Mouse (Mus musculus): Measurements from ENCODE around the gene Nphs1. TPM values are rescaled to one million over a fixed set of nuclear protein-coding genes. Genes with fewer than 3 reads are reported as not detected.

Gene Nphs1
- total and polyA plus RNA-seq, 3 experiments: 1.0 to 2.4 TPM; not detected in 1

DNA sequence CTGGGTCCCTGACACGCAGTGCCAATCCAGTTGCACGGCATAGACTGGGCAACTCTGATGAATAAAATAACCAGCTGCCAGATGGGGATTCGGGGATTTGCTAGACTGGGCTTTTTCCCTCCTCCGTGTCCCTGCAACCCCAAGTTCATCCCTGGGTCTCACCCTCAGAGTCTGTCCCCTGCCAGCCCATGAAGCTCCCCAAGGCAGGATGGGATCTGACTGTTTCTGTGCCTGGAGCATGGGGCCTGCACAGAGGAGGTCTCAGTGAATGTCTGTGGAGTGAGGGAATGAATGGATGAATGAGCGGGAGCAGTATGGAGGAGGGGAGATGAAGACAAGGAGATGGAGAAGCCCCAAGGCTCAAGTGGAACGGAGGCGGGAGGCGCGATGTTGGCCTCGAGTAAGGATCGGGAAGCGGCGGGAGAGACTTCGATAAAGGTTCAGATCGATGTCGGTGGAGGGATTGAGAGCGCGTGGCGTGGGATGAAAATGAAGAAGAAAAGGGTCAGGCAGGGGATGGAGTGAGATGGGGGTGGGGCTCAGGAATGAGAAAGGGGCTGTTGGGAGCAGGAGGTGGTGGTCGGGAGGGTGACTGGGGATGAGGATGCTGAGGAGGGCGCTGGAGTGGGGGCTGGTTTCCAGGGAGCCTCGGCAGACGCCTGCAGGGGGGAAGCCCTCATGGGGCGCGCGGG lies 76.0 kb downstream of the Nphs1 start:
- DNase-seq (ENCODE audit: extremely low read depth): no peak

DNA sequence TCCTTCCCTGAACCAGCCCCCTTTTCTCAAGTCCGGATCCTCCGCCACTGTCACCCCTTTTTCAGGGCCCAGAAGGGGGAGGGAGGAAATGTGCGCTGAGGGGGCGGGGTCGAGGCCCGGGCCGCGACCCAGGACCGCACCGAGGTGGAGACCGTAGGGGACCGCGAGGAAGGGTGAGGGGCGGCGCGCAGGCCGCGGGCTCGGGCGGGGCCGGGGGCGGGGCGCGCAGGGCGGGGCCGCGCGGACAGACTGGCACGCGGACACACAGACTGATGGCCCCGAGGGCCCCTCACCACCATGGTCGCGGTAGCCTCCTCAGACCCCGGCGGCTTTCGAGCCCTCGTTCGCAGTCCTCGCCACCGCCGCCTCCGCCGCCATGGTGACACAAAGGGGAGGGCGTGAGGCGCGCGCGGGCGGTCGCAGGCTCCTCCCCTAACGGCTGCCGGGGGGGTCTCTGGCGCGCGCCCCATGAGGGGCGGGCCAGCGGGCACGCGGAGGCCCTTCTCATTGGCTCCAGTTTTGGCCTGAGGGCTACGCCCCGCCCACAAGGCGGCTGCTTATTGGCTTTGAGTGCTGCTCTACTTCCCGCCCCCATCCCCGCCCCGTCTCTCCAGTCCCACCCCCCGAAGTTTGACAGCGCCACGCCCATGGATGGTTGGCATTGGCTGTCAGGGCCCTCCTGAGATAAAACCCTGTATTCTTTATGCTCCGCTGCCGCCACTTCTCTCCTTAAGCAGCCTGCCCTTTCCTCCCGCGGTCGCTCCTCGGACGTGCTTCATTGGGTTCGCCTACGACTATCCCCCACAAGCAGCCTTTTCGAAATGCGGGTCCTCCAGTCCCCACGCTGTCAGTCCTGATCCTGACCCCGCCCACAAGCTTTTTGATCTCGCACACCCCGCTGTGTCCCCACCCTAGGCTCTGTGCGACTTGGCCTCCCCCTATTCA lies 76.8 kb downstream of the Nphs1 start, which contains the start of gene Arhgap33:
TSS of gene Arhgap33 (minus strand) at position 428 of the 945 bp plus-strand sequence.
- H3K4me1 ChIP-seq (ENCODE audit: control insufficient read depth in 1 of 2, insufficient read depth in 2 of 2): peaks cover 4 to 14% of the 10 kb centered on the region in 2 experiments
- TF ChIP-seq E2F4 (IDR thresholded peaks at IDR 0.05; ENCODE audit: insufficient replicate concordance, low read depth, low read length) (peak; percentile 68; the same call in 1 of the 2 replicates), NELFE (IDR thresholded peaks at IDR 0.05; ENCODE audit: low read depth, low read length) (peak; percentile 42; the same call in 1 of the 2 replicates), USF1 (IDR thresholded peaks at IDR 0.05; ENCODE audit: low read depth, low read length) (no peak), MEF2A (IDR thresholded peaks at IDR 0.05; ENCODE audit: borderline replicate concordance, low read depth, low read length) (no peak), ZC3H11A (IDR thresholded peaks at IDR 0.05; ENCODE audit: low read depth, low read length) (no peak), EP300 (IDR thresholded peaks at IDR 0.05; ENCODE audit: low read length) (no peak), HCFC1 (IDR thresholded peaks at IDR 0.05; ENCODE audit: low read depth, low read length) (no peak; the same call in none of the 2 replicates), CHD1 (IDR thresholded peaks at IDR 0.05; ENCODE audit: low read depth, low read length) (no peak), IRF4 (IDR thresholded peaks at IDR 0.05; ENCODE audit: low read depth, low read length) (no peak), CHD2 (IDR thresholded peaks at IDR 0.05; ENCODE audit: low read length) (peak; percentile 37; the same call in 1 of the 2 replicates), POLR2A (IDR thresholded peaks at IDR 0.05; ENCODE audit: low read depth, low read length) (peak; percentile 52), JUND (conservative IDR thresholded peaks at IDR 0.05; ENCODE audit: low read depth, low read length) (no peak), ZNF384 (IDR thresholded peaks at IDR 0.05; ENCODE audit: low read depth, low read length) (no peak), ZMIZ1 (IDR thresholded peaks at IDR 0.05; ENCODE audit: low read depth, low read length) (peak; percentile 65; the same call in 1 of the 2 replicates), ELF1 (IDR thresholded peaks at IDR 0.05; ENCODE audit: low read depth, low read length) (peak; percentile 48; the same call in 1 of the 2 replicates), TCF12 (IDR thresholded peaks at IDR 0.05; ENCODE audit: low read depth, low read length) (no peak; the same call in 1 of the 2 replicates), ZKSCAN1 (IDR thresholded peaks at IDR 0.05; ENCODE audit: borderline replicate concordance, low read depth, low read length) (no peak), MAZ (IDR thresholded peaks at IDR 0.05; ENCODE audit: low read depth, low read length) (peak; percentile 71; the same call in 1 of the 2 replicates), GABPA (IDR thresholded peaks at IDR 0.05; ENCODE audit: insufficient replicate concordance, low read depth, low read length) (no peak), SIN3A (IDR thresholded peaks at IDR 0.05; ENCODE audit: low read length) (peak; percentile 80), BHLHE40 (IDR thresholded peaks at IDR 0.05; ENCODE audit: low read depth, low read length) (peak; percentile 48), USF2 (conservative IDR thresholded peaks at IDR 0.05; ENCODE audit: low read depth, low read length) (no peak)

More for the DNA sequence above, 76.0 kb downstream of the Nphs1 start:
- H3K79me2 ChIP-seq (replicated peaks; ENCODE audit: control insufficient read depth, extremely low read depth, insufficient read depth, poor library complexity, severe bottlenecking): no peaks in the 10 kb centered on the region
- peak overlapping the region; percentile 56 for H3K9ac ChIP-seq (ENCODE audit: insufficient read depth, low read depth)
- dilution Hi-C loops (cut with MboI; ENCODE audit: extremely low pct_ligation_motif_present, extremely low pct_unique_long_range_greater_than_20kb, low sequenced_read_pairs): no loop called here
- peaks cover 4 to 14% of the 10 kb centered on the region in 2 experiments for H3K4me1 ChIP-seq (ENCODE audit: control insufficient read depth in 1 of 2, insufficient read depth in 2 of 2)
- H3K27me3 ChIP-seq (replicated peaks): no peaks in the 10 kb centered on the region
- peak overlapping the region; percentile 32 to 83 (median 67) for H3K4me3 ChIP-seq (replicated peaks in 1 of 3; ENCODE audit: low read depth in 2 of 3, low read length in 2 of 3, poor library complexity in 1 of 3)
- no peak overlapping the region for H3K27ac ChIP-seq (ENCODE audit: insufficient read depth, low read depth)
- in situ Hi-C loops (cut with MboI; ENCODE audit: low pct_ligation_motif_present, low pct_unique_long_range_greater_than_20kb, low sequenced_read_pairs): no loop called here
- peaks cover 19 to 54% of the 10 kb centered on the region in 2 experiments for H3K36me3 ChIP-seq (replicated peaks in 1 of 2; ENCODE audit: control insufficient read depth in 1 of 2, insufficient read depth in 1 of 2, low read length in 1 of 2)
- no peak for TF ChIP-seq MXI1 (IDR thresholded peaks at IDR 0.05; ENCODE audit: low read depth, low read length)
- no peak for TF ChIP-seq ZKSCAN1 (IDR thresholded peaks at IDR 0.05; ENCODE audit: borderline replicate concordance, low read depth, low read length)
- TF ChIP-seq ELF1 (IDR thresholded peaks at IDR 0.05; ENCODE audit: low read depth, low read length): no peak
- no peak for TF ChIP-seq SIN3A (IDR thresholded peaks at IDR 0.05; ENCODE audit: low read length)
- TF ChIP-seq TCF12 (IDR thresholded peaks at IDR 0.05; ENCODE audit: low read depth, low read length): no peak
- TF ChIP-seq USF2 (conservative IDR thresholded peaks at IDR 0.05; ENCODE audit: low read depth, low read length): no peak
- TF ChIP-seq EP300 (IDR thresholded peaks at IDR 0.05; ENCODE audit: low read length): no peak
- TF ChIP-seq JUN (IDR thresholded peaks at IDR 0.05; ENCODE audit: insufficient read depth, low read depth, low read length): no peak
- TF ChIP-seq UBTF (IDR thresholded peaks at IDR 0.05; ENCODE audit: low read depth, low read length): no peak
- TF ChIP-seq GABPA (IDR thresholded peaks at IDR 0.05; ENCODE audit: insufficient replicate concordance, low read depth, low read length): no peak
- TF ChIP-seq ZC3H11A (IDR thresholded peaks at IDR 0.05; ENCODE audit: low read depth, low read length): no peak
- TF ChIP-seq ZMIZ1 (IDR thresholded peaks at IDR 0.05; ENCODE audit: low read depth, low read length): no peak
- TF ChIP-seq SMC3 (IDR thresholded peaks at IDR 0.05; ENCODE audit: low read depth, low read length): no peak
- TF ChIP-seq CHD2 (IDR thresholded peaks at IDR 0.05; ENCODE audit: low read length): no peak
- TF ChIP-seq NELFE (IDR thresholded peaks at IDR 0.05; ENCODE audit: low read depth, low read length): no peak
- TF ChIP-seq NRF1 (IDR thresholded peaks at IDR 0.05; ENCODE audit: low read depth, low read length): no peak
- TF ChIP-seq KAT2A (IDR thresholded peaks at IDR 0.05; ENCODE audit: insufficient replicate concordance, low read length): no peak
- no peak for TF ChIP-seq IRF4 (IDR thresholded peaks at IDR 0.05; ENCODE audit: low read depth, low read length)
- H3K4me2 ChIP-seq (ENCODE audit: insufficient read depth, low read depth, poor library complexity, severe bottlenecking): peak overlapping the region; percentile 50
- no peaks in the 10 kb centered on the region for H3K9me3 ChIP-seq (replicated peaks; ENCODE audit: low read length)

More for the DNA sequence above, 76.8 kb downstream of the Nphs1 start, which contains the start of gene Arhgap33:
- no peaks in the 10 kb centered on the region for H3K27me3 ChIP-seq (replicated peaks)
- H3K79me2 ChIP-seq (replicated peaks; ENCODE audit: control insufficient read depth, extremely low read depth, insufficient read depth, poor library complexity, severe bottlenecking): no peaks in the 10 kb centered on the region
- dilution Hi-C loops (cut with MboI; ENCODE audit: extremely low pct_ligation_motif_present, extremely low pct_unique_long_range_greater_than_20kb, low sequenced_read_pairs) (no loop called here), in situ Hi-C loops (cut with MboI; ENCODE audit: low pct_ligation_motif_present, low pct_unique_long_range_greater_than_20kb, low sequenced_read_pairs) (no loop called here)
- peaks cover 15 to 54% of the 10 kb centered on the region in 2 experiments for H3K36me3 ChIP-seq (replicated peaks in 1 of 2; ENCODE audit: control insufficient read depth in 1 of 2, insufficient read depth in 1 of 2, low read length in 1 of 2)
- peak within 1 kb of the TSS; percentile 36; the same call in 1 of the 2 replicates for H3K27ac ChIP-seq (ENCODE audit: insufficient read depth, low read depth)
- H3K4me3 ChIP-seq (replicated peaks in 1 of 3; ENCODE audit: low read depth in 2 of 3, low read length in 2 of 3, poor library complexity in 1 of 3): peak within 1 kb of the TSS; percentile 40 to 83 (median 67)
- H3K9ac ChIP-seq (ENCODE audit: insufficient read depth, low read depth): peak within 1 kb of the TSS; percentile 56
- H3K4me2 ChIP-seq (ENCODE audit: insufficient read depth, low read depth, poor library complexity, severe bottlenecking): peak within 1 kb of the TSS; percentile 98
- DNase-seq (ENCODE audit: extremely low read depth): peak; percentile 99
- H3K9me3 ChIP-seq (replicated peaks; ENCODE audit: low read length): no peaks in the 10 kb centered on the region

Data from CH12.LX (cell line).